Comparison of ENCODE assay signal across 8 mouse cellular contexts in genomic region chr1:40380111-40380510, GRCm38 (mm10). TPM values are rescaled to one million over a fixed set of nuclear protein-coding genes. Genes with fewer than 3 reads are reported as not detected.
A peak's percentile ranks its signal among the peaks of the same experiment; 100 is the strongest.
DNase-seq lines count a peak whose midpoint lies in the region; ATAC-seq and TF ChIP-seq lines count a peak whose summit lies in the region.

No protein-coding gene starts in this region.

- H3K9ac ChIP-seq in kidney, embryonic 14.5 days (ENCODE audit: low read depth, low read length) = no peak overlapping the region
- no peak overlapping the region for H3K9ac ChIP-seq in kidney, postnatal 0 days (ENCODE audit: low read depth, low read length)
- H3K9ac ChIP-seq in liver, embryonic 14.5 days (replicated peaks) = no peak overlapping the region

- no peak for TF ChIP-seq POLR2A in kidney, adult 2 months (IDR thresholded peaks at IDR 0.05; ENCODE audit: low read depth, low read length)

- WGBS in kidney, adult 2 months = 38% methylated on average over 6 of the region's 6 CpGs
- WGBS in kidney, embryonic 14.5 days = 56% methylated on average over 6 of the region's 6 CpGs
- 47% methylated on average over 6 of the region's 6 CpGs for WGBS in kidney, postnatal 0 days
- 37% methylated on average over 6 of the region's 6 CpGs for WGBS in liver, embryonic 14.5 days (ENCODE audit: insufficient replicate concordance)

- no peaks in the 10 kb centered on the region for H3K9me3 ChIP-seq in kidney, embryonic 14.5 days (ENCODE audit: control insufficient read depth, low read length)
- no peaks in the 10 kb centered on the region for H3K9me3 ChIP-seq in kidney, postnatal 0 days (replicated peaks; ENCODE audit: low read length)
- no peaks in the 10 kb centered on the region for H3K9me3 ChIP-seq in liver, embryonic 14.5 days (ENCODE audit: control insufficient read depth, low read length)

- no peak for TF ChIP-seq EP300 in liver, embryonic 14.5 days (IDR thresholded peaks at IDR 0.05; ENCODE audit: low read depth)

- peak; percentile 48 for TF ChIP-seq CTCF in kidney, adult 2 months (conservative IDR thresholded peaks at IDR 0.05; ENCODE audit: insufficient read depth, insufficient read length, low read depth, low read length)
- peak; percentile 76 for TF ChIP-seq CTCF in kidney, postnatal 0 days (IDR thresholded peaks at IDR 0.05; ENCODE audit: low read depth)
- peak; percentile 67 for TF ChIP-seq CTCF in liver, embryonic 14.5 days (IDR thresholded peaks at IDR 0.05; ENCODE audit: low read depth)

- H3K4me2 ChIP-seq in kidney, embryonic 14.5 days (replicated peaks; ENCODE audit: low read depth, low read length) = no peak overlapping the region
- H3K4me2 ChIP-seq in kidney, postnatal 0 days (ENCODE audit: low read length) = no peak overlapping the region
- H3K4me2 ChIP-seq in liver, embryonic 14.5 days (ENCODE audit: low read depth) = no peak overlapping the region

- no peaks in the 10 kb centered on the region for H3K4me1 ChIP-seq in kidney, adult 2 months (ENCODE audit: control insufficient read depth, insufficient read depth, low read length)
- H3K4me1 ChIP-seq in kidney, embryonic 14.5 days (ENCODE audit: control insufficient read depth, insufficient read depth, low read length) = no peaks in the 10 kb centered on the region
- H3K4me1 ChIP-seq in kidney, postnatal 0 days (replicated peaks; ENCODE audit: insufficient read depth, low read length) = no peaks in the 10 kb centered on the region
- no peaks in the 10 kb centered on the region for H3K4me1 ChIP-seq in liver, embryonic 14.5 days (replicated peaks; ENCODE audit: control insufficient read depth in 2 of 2, insufficient read depth in 2 of 2, low read length in 1 of 2)

- H3K36me3 ChIP-seq in kidney, adult 2 months (ENCODE audit: control insufficient read depth, insufficient read depth, low read length) = no peaks in the 10 kb centered on the region
- no peaks in the 10 kb centered on the region for H3K36me3 ChIP-seq in kidney, embryonic 14.5 days (ENCODE audit: control insufficient read depth, insufficient read depth, low read length)
- H3K36me3 ChIP-seq in kidney, postnatal 0 days (ENCODE audit: insufficient read depth, low read length) = no peaks in the 10 kb centered on the region
- H3K36me3 ChIP-seq in liver, embryonic 14.5 days (replicated peaks; ENCODE audit: control insufficient read depth, insufficient read depth, low read depth) = no peaks in the 10 kb centered on the region

- DNase-seq in kidney, adult 2 months = peak; percentile 66
- peak; percentile 96 for DNase-seq in NIH3T3 (ENCODE audit: low read depth)
- peak; percentile 67 for DNase-seq in embryo, embryonic 10 days (ENCODE audit: low spot score)
- peak; percentile 68 for DNase-seq in kidney, postnatal 0 days (ENCODE audit: low spot score)
- DNase-seq in liver, embryonic 14.5 days (ENCODE audit: low read depth in 3 of 3, low spot score in 3 of 3) = peak; percentile 35 to 40 (median 35)
- DNase-seq in right cerebral cortex, postnatal 14 days = peak; percentile 87
- DNase-seq in urinary bladder, postnatal 36 days (ENCODE audit: low spot score in 2 of 2) = peak; percentile 65 to 70

- no peak overlapping the region for H3K27ac ChIP-seq in kidney, adult 2 months (ENCODE audit: insufficient read depth, low read depth, low read length)
- no peak overlapping the region for H3K27ac ChIP-seq in kidney, embryonic 14.5 days (ENCODE audit: low read depth, low read length)
- no peak overlapping the region for H3K27ac ChIP-seq in kidney, postnatal 0 days
- H3K27ac ChIP-seq in liver, embryonic 14.5 days = no peak overlapping the region

- H3K4me3 ChIP-seq in kidney, adult 2 months (ENCODE audit: insufficient read depth, low read depth, low read length) = no peak overlapping the region
- no peak overlapping the region for H3K4me3 ChIP-seq in kidney, embryonic 14.5 days (ENCODE audit: low read length)
- H3K4me3 ChIP-seq in kidney, postnatal 0 days (replicated peaks; ENCODE audit: low read depth, low read length) = no peak overlapping the region
- no peak overlapping the region for H3K4me3 ChIP-seq in liver, embryonic 14.5 days (ENCODE audit: insufficient read depth in 1 of 2, low read depth in 2 of 2, low read length in 2 of 2)

- H3K27me3 ChIP-seq in kidney, adult 2 months (replicated peaks; ENCODE audit: control insufficient read depth, insufficient read depth, low read length) = no peaks in the 10 kb centered on the region
- no peaks in the 10 kb centered on the region for H3K27me3 ChIP-seq in kidney, embryonic 14.5 days (ENCODE audit: control insufficient read depth, insufficient read depth, low read length)
- no peaks in the 10 kb centered on the region for H3K27me3 ChIP-seq in kidney, postnatal 0 days (ENCODE audit: insufficient read depth, low read length)
- no peaks in the 10 kb centered on the region for H3K27me3 ChIP-seq in liver, embryonic 14.5 days (ENCODE audit: control insufficient read depth, insufficient read depth, low read length)

- ATAC-seq in kidney, embryonic 14.5 days (ENCODE audit: low FRiP score, low TSS enrichment) = no peak
- ATAC-seq in kidney, postnatal 0 days (replicated peaks; ENCODE audit: low FRiP score, low read depth) = no peak
- ATAC-seq in liver, embryonic 14.5 days (ENCODE audit: insufficient read depth) = no peak

RNA-seq across cellular contexts. Expression of gene Il1rl1, which starts 49.3 kb away (rescaled TPM):
- polyA plus RNA-seq in kidney, adult 2 months (2012; rRNA removed) = 0.28 and 0.64 TPM in 2 replicates
- polyA plus RNA-seq in kidney, embryonic 14.5 days (2014; fragmentation: Nextera tagmentation; extraction: Ambion mirVana) = 0.23 and 0.27 TPM in 2 replicates
- 0.08 and 0.13 TPM in 2 replicates for polyA plus RNA-seq in kidney, postnatal 0 days (2015; fragmentation: Nextera tagmentation; extraction: Ambion mirVana)
- polyA plus RNA-seq in liver, embryonic 14.5 days (2012; rRNA removed) = 2.9 and 3.8 TPM in 2 replicates
- 2.7 and 3.0 TPM in 2 replicates for polyA plus RNA-seq in liver, embryonic 14.5 days (2014; fragmentation: Nextera tagmentation; extraction: Ambion mirVana)

RNA-seq across cellular contexts. Expression of gene Il1rl2, which starts 55.7 kb away (rescaled TPM):
- 1.3 and 1.4 TPM in 2 replicates for polyA plus RNA-seq in kidney, adult 2 months (2012; rRNA removed)
- polyA plus RNA-seq in kidney, embryonic 14.5 days (2014; fragmentation: Nextera tagmentation; extraction: Ambion mirVana) = 3.2 and 5.2 TPM in 2 replicates
- polyA plus RNA-seq in kidney, postnatal 0 days (2015; fragmentation: Nextera tagmentation; extraction: Ambion mirVana) = 7.5 and 7.8 TPM in 2 replicates
- 0.80 and 0.91 TPM in 2 replicates for polyA plus RNA-seq in liver, embryonic 14.5 days (2012; rRNA removed)
- polyA plus RNA-seq in liver, embryonic 14.5 days (2014; fragmentation: Nextera tagmentation; extraction: Ambion mirVana) = 0.52 and 0.91 TPM in 2 replicates

Comparison
In these comparisons a context has a peak if more than half of its experiments do, and no peak if none do; other contexts are left out.
1. DNase-seq: peak in every context shown above with its lines; median percentile 96 in NIH3T3; 87 in right cerebral cortex, postnatal 14 days; 68 in kidney, postnatal 0 days; 68 in urinary bladder, postnatal 36 days; 67 in embryo, embryonic 10 days; 66 in kidney, adult 2 months; 35 in liver, embryonic 14.5 days.